In the genomic region with DNA sequence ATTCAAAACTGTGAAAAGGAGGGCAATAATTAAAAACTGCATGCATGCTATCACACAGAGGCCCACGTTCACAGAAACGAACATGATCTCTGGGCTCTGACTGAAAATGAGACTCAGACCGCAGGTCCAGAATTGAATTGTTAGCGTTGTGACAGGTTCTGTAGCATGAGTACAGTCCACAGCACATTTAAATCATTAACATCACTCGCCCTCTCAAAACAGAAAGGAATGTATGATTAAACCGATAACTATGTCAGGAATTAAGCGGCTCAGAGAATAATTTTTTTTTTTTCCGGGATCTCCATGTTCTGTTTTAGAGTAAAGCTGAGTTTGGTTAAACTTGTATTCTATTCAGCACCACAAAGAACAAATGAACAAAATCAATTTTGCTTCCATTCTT, we compare ENCODE assay signal across 29 mouse cellular contexts.
A peak's percentile ranks its signal among the peaks of the same experiment; 100 is the strongest.
DNase-seq lines count a peak whose midpoint lies in the region; ATAC-seq and TF ChIP-seq lines count a peak whose summit lies in the region.
"Had no signal": no experiment of that assay in that cellular context is flagged by ENCODE, and none has a peak within 500 bp of the region (broad histone marks: within the 10 kb centered on the region; RNA-seq: fewer than 3 reads in every experiment).

No protein-coding gene starts in this region.

- in situ Hi-C loops in Patski (cut with MboI; ENCODE audit: low pct_unique_long_range_greater_than_20kb), result no loop called here

- no peaks in the 10 kb centered on the region for H3K27me3 ChIP-seq in kidney, embryonic 15.5 days
- no peaks in the 10 kb centered on the region for H3K27me3 ChIP-seq in lung, embryonic 16.5 days (ENCODE audit: control insufficient read depth, insufficient read depth, low read depth, low read length)
- no peaks in the 10 kb centered on the region for H3K27me3 ChIP-seq in Patski
- H3K27me3 ChIP-seq: embryonic facial prominence, embryonic 15.5 days; forebrain, embryonic 13.5 days; hindbrain, embryonic 12.5 days; intestine, embryonic 15.5 days; limb, embryonic 15.5 days; liver, embryonic 13.5 days; midbrain, embryonic 13.5 days; neural tube, embryonic 15.5 days had no signal

- H3K4me3 ChIP-seq in kidney, embryonic 15.5 days (replicated peaks), result no peak overlapping the region
- H3K4me3 ChIP-seq in lung, embryonic 16.5 days (ENCODE audit: low read length), result no peak overlapping the region
- H3K4me3 ChIP-seq: embryonic facial prominence, embryonic 15.5 days; forebrain, embryonic 13.5 days; hindbrain, embryonic 12.5 days; intestine, embryonic 15.5 days; limb, embryonic 10.5 days; limb, embryonic 15.5 days; liver, embryonic 13.5 days; midbrain, embryonic 13.5 days; neural tube, embryonic 15.5 days had no signal

- CTCF ChIA-PET in Patski (lab: Charles Lee), result interaction anchor here (0.7 kb wide), 1 partner anchor 217 kb away, joined by 3 read pairs; no protein-coding TSS in a partner anchor

- H3K4me1 ChIP-seq in kidney, embryonic 15.5 days, result no peaks in the 10 kb centered on the region
- H3K4me1 ChIP-seq in lung, embryonic 16.5 days (replicated peaks; ENCODE audit: control insufficient read depth, insufficient read depth, low read length), result peaks cover 2% of the 10 kb centered on the region; the same call in 1 of the 2 replicates
- H3K4me1 ChIP-seq: embryonic facial prominence, embryonic 15.5 days; forebrain, embryonic 13.5 days; hindbrain, embryonic 12.5 days; intestine, embryonic 15.5 days; limb, embryonic 10.5 days; limb, embryonic 15.5 days; liver, embryonic 13.5 days; midbrain, embryonic 13.5 days; neural tube, embryonic 15.5 days had no signal

- no peak overlapping the region for H3K9ac ChIP-seq in kidney, embryonic 15.5 days
- H3K9ac ChIP-seq in lung, embryonic 16.5 days (ENCODE audit: low read length), result no peak overlapping the region
- H3K9ac ChIP-seq: embryonic facial prominence, embryonic 15.5 days; forebrain, embryonic 13.5 days; hindbrain, embryonic 12.5 days; intestine, embryonic 15.5 days; limb, embryonic 15.5 days; liver, embryonic 13.5 days; midbrain, embryonic 13.5 days; neural tube, embryonic 15.5 days had no signal

- no peak for ATAC-seq in kidney, embryonic 15.5 days (replicated peaks; ENCODE audit: low FRiP score)
- ATAC-seq in lung, embryonic 16.5 days (ENCODE audit: low read depth), result peak; percentile 59; the same call in 1 of the 2 replicates
- peak; percentile 96 for ATAC-seq in Patski
- ATAC-seq: forebrain, embryonic 13.5 days; hindbrain, postnatal 0 days; intestine, embryonic 15.5 days; midbrain, embryonic 13.5 days had no signal

- H3K27ac ChIP-seq in kidney, embryonic 15.5 days, result 0 out of 2 replicates have a peak overlapping the region, but pooled peaks have one; percentile 45
- H3K27ac ChIP-seq in lung, embryonic 16.5 days (ENCODE audit: low read length), result no peak overlapping the region
- H3K27ac ChIP-seq: embryonic facial prominence, embryonic 15.5 days; forebrain, embryonic 13.5 days; hindbrain, embryonic 12.5 days; hindbrain, postnatal 0 days; intestine, embryonic 15.5 days; limb, embryonic 10.5 days; limb, embryonic 15.5 days; liver, embryonic 13.5 days; macrophage; midbrain, embryonic 13.5 days; neural tube, embryonic 15.5 days had no signal

- H3K9me3 ChIP-seq in kidney, embryonic 15.5 days (replicated peaks), result no peaks in the 10 kb centered on the region
- H3K9me3 ChIP-seq in lung, embryonic 16.5 days (ENCODE audit: control insufficient read depth, low read length), result no peaks in the 10 kb centered on the region
- H3K9me3 ChIP-seq: embryonic facial prominence, embryonic 15.5 days; forebrain, embryonic 13.5 days; hindbrain, embryonic 12.5 days; intestine, embryonic 15.5 days; limb, embryonic 10.5 days; limb, embryonic 15.5 days; liver, embryonic 13.5 days; midbrain, embryonic 13.5 days; neural tube, embryonic 15.5 days had no signal

- no peaks in the 10 kb centered on the region for H3K36me3 ChIP-seq in kidney, embryonic 15.5 days
- no peaks in the 10 kb centered on the region for H3K36me3 ChIP-seq in lung, embryonic 16.5 days (ENCODE audit: control insufficient read depth, insufficient read depth, low read length)
- H3K36me3 ChIP-seq: embryonic facial prominence, embryonic 15.5 days; hindbrain, embryonic 12.5 days; intestine, embryonic 15.5 days; limb, embryonic 10.5 days; limb, embryonic 15.5 days; liver, embryonic 13.5 days; midbrain, embryonic 13.5 days; neural tube, embryonic 15.5 days had no signal

- 57% methylated on average over 8 of the region's 8 CpGs for WGBS in kidney, embryonic 15.5 days
- 39% methylated on average over 8 of the region's 8 CpGs for WGBS in lung, embryonic 16.5 days

- no peak for TF ChIP-seq CTCF in Patski (IDR thresholded peaks at IDR 0.05)

- no peak overlapping the region for H3K4me2 ChIP-seq in kidney, embryonic 15.5 days
- no peak overlapping the region for H3K4me2 ChIP-seq in lung, embryonic 16.5 days (ENCODE audit: low read depth, low read length)
- H3K4me2 ChIP-seq: embryonic facial prominence, embryonic 15.5 days; forebrain, embryonic 13.5 days; heart, embryonic 11.5 days; hindbrain, embryonic 12.5 days; intestine, embryonic 15.5 days; limb, embryonic 15.5 days; liver, embryonic 13.5 days; midbrain, embryonic 13.5 days; neural tube, embryonic 15.5 days had no signal

- intact Hi-C loops in gastrocnemius, postnatal 36 days (cut with DNase I), result no loop called here

- POLR2A ChIA-PET in Patski (lab: Charles Lee), result interaction anchor here (0.7 kb wide), 1 partner anchor 642 kb away, joined by 3 read pairs; no protein-coding TSS in a partner anchor

- DNase-seq in kidney, adult 9 months, result no peak
- DNase-seq in lung, postnatal 25 days (ENCODE audit: low spot score), result no peak
- peak; percentile 79 for DNase-seq in Patski (ENCODE audit: low read depth, low spot score)
- DNase-seq in frontal cortex, postnatal 10 days (ENCODE audit: low spot score in 2 of 2), result no peak
- no peak for DNase-seq in gastrocnemius, postnatal 36 days
- DNase-seq: adrenal gland, postnatal 10 days; B cell, adult 2 months; cerebellum, adult 8-10 months; cerebellum, postnatal 25 days; gastrocnemius, postnatal 25 days; heart, adult 18-20 months; heart, postnatal 36 days; liver, embryonic 13.5 days; lung, adult 2 months; retina, postnatal 1 day; right cerebral cortex, postnatal 14 days had no signal
